Mouse (Mus musculus) heart, embryonic 11.5 days (tissue): ENCODE measurements at regions not wholly inside any gene's neighbourhood (a gene's known extent, or its start where the extent isn't known, plus 50 kb on each side); places are given as distances from the start of the nearest gene placed in this dataset.

Experiments
- ATAC-seq: fragments of 200-750 bp; cut with Nextera tagmentation; replicated peaks from 2 replicates; pipeline ENCODE4 v1.8.0; 2017; ENCODE audit warnings: moderate library complexity; ENCODE audit not compliant: insufficient number of reproducible peaks, low FRiP score, low TSS enrichment
- H3K27ac ChIP-seq: fragments of 300-500 bp; sonication (generic); 2 replicates; pipeline ENCODE4 v1.5.1; 2014; ENCODE audit warnings: mild to moderate bottlenecking, low read depth, low read length
- H3K27me3 ChIP-seq: fragments of 300-500 bp; sonication (generic); 2 replicates; pipeline ENCODE4 v1.6.1; 2014; ENCODE audit warnings: mild to moderate bottlenecking, low read length, mixed read lengths; ENCODE audit not compliant: control insufficient read depth, insufficient read depth
- H3K36me3 ChIP-seq: fragments of 300-500 bp; sonication (generic); 2 replicates; pipeline ENCODE4 v1.6.1; 2014; ENCODE audit warnings: mild to moderate bottlenecking, low read length, moderate library complexity, mixed read lengths; ENCODE audit not compliant: control insufficient read depth, insufficient read depth
- H3K4me1 ChIP-seq: fragments of 300-500 bp; sonication (generic); 2 replicates; pipeline ENCODE4 v1.6.1; 2014; ENCODE audit warnings: low read length; ENCODE audit not compliant: control insufficient read depth, insufficient read depth
- H3K4me2 ChIP-seq: fragments of 300-500 bp; sonication (generic); 2 replicates; pipeline ENCODE4 v1.6.1; 2014; ENCODE audit warnings: mild to moderate bottlenecking, moderate library complexity
- H3K4me3 ChIP-seq: fragments of 300-500 bp; sonication (generic); 2 replicates; pipeline ENCODE4 v1.5.1; 2014; ENCODE audit warnings: low read depth, low read length
- H3K9ac ChIP-seq: fragments of 300-500 bp; sonication (generic); 2 replicates; pipeline ENCODE4 v1.6.1; 2014; ENCODE audit warnings: mild to moderate bottlenecking, low read depth, low read length, moderate library complexity
- H3K9me3 ChIP-seq: fragments of 300-500 bp; sonication (generic); replicated peaks from 2 replicates; pipeline ENCODE4 v1.6.1; 2016; ENCODE audit warnings: low read length; ENCODE audit not compliant: control insufficient read depth
- WGBS: fragments of 180-500 bp; shearing (Covaris S2); extraction: QIAGEN DNeasy Blood & Tissue Kit; methylation state at CpG from one replicate; pipeline ENCODE4 v1.1.7; 2014; ENCODE audit not compliant: insufficient replicate concordance; 5-methylcytosine and 5-hydroxymethylcytosine counted together

- 85% methylated on average over 5 of the region's 5 CpGs for WGBS
- Histone ChIP-seq H3K4me3 (no peak overlapping the region), H3K27me3 (no peaks in the 10 kb centered on the region), H3K36me3 (no peaks in the 10 kb centered on the region), H3K9ac (no peak overlapping the region), H3K4me1 (no peaks in the 10 kb centered on the region), H3K9me3 (0 out of 2 replicates have a peak, but pooled peaks cover under 1% of the 10 kb centered on the region), H3K27ac (no peak overlapping the region), H3K4me2 (no peak overlapping the region)
- ATAC-seq: no peak
Measured at GRCm38 (mm10) chr13:84378553-84379332, 156.6 kb downstream of the Tmem161b start.

GRCm38 (mm10) chr13:84391554-84391953 is 169.5 kb downstream of the Tmem161b start:
- no peak overlapping the region for H3K9ac ChIP-seq
- H3K27ac ChIP-seq: no peak overlapping the region
- H3K4me1 ChIP-seq: no peaks in the 10 kb centered on the region
- H3K36me3 ChIP-seq: no peaks in the 10 kb centered on the region
- no peak overlapping the region for H3K4me3 ChIP-seq
- whole genome bisulfite sequencing: 74% methylated on average over 3 of the region's 3 CpGs
- no peak for ATAC-seq
- no peaks in the 10 kb centered on the region for H3K9me3 ChIP-seq
- no peaks in the 10 kb centered on the region for H3K27me3 ChIP-seq
- no peak overlapping the region for H3K4me2 ChIP-seq

- WGBS: 61% methylated on average over 7 of the region's 7 CpGs
- Histone ChIP-seq H3K4me1 (no peaks in the 10 kb centered on the region), H3K36me3 (no peaks in the 10 kb centered on the region), H3K27me3 (no peaks in the 10 kb centered on the region), H3K9ac (no peak overlapping the region), H3K4me3 (no peak overlapping the region), H3K4me2 (no peak overlapping the region), H3K27ac (no peak overlapping the region), H3K9me3 (no peaks in the 10 kb centered on the region)
- ATAC-seq: no peak
Measured at GRCm38 (mm10) chr13:84398476-84399344, 176.6 kb downstream of the Tmem161b start.

DNA sequence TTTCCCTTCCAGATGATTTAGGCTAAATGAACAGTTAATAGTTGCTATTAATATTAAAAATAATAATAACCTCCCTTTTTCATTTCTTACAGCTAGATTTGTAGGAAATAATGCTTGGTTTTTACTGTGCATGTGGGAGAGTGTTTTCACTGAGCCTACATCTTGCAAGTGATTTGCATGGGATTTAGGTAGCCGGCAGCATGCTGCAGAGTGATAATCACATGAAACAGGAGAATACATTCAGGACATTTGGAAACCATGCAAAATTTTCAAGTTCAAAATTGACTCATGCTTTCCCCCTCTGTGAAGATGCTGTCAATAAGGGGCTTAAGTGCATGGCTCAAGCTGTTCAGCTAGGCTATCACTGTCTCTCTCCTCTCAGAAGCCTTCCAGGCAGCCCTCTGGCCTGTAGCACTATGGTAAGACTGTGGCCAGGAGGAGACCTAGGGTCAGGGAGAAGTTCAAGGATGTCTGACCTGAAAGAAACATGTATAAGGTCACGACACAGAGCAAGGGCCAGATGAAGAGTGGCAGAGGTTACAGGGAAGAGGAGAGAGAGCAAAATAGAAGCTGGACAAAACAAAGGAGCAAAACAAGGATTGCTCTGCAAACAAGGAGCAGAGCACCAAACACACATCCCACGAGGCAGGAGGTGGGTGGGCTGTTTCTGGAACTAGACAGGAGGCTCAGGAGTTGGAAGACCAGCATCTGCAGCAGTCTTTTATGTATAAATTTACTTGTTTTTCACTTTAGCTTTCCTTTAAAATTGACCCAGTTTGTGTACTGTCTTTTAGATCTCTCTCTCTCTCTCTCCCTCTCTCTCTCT is 177.5 kb downstream of the Tmem161b start:
- Histone ChIP-seq H3K27ac (no peak overlapping the region), H3K4me3 (no peak overlapping the region), H3K4me1 (no peaks in the 10 kb centered on the region), H3K4me2 (no peak overlapping the region), H3K36me3 (no peaks in the 10 kb centered on the region), H3K9me3 (no peaks in the 10 kb centered on the region), H3K27me3 (no peaks in the 10 kb centered on the region), H3K9ac (no peak overlapping the region)
- 49% methylated on average over 3 of the region's 3 CpGs for WGBS
- ATAC-seq: no peak

- Histone ChIP-seq H3K9me3 (no peaks in the 10 kb centered on the region), H3K27me3 (no peaks in the 10 kb centered on the region), H3K36me3 (no peaks in the 10 kb centered on the region), H3K4me3 (no peak overlapping the region), H3K27ac (no peak overlapping the region), H3K4me2 (no peak overlapping the region), H3K4me1 (no peaks in the 10 kb centered on the region), H3K9ac (no peak overlapping the region)
- ATAC-seq: no peak
Measured at GRCm38 (mm10) chr13:84401006-84401405, 178.9 kb downstream of the Tmem161b start.

DNA sequence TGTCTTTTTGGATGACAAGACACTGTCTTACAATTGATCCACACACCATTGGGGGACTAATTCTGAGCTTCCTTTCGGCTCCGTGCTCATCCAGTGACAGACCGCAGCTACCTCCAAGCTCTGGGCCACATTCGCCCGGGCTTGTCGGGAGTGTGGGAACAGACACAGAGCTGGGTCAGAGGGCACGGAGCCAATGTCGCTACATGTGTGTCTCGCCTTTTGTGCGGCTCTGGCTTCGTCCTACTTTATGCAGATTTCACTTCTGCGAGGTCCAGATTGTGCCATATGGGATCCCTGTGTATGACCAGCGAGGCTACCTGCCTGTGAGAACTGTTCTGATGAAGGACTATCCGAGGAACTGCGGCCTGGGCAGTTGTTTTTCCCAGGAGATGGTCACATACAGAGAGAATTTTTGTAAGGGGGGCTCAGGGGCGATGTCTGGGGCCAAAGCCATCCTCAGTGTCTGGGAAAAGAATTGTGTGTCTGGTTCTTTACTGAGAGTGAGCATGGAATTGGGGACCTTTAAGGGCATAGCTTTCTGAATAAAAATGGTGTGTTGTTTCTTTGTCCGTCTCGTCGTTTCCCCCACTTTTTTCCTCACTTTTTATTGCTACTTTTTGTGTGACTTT is 182.6 kb downstream of the Tmem161b start:
- Histone ChIP-seq H3K36me3 (no peaks in the 10 kb centered on the region), H3K9ac (no peak overlapping the region), H3K4me3 (no peak overlapping the region), H3K9me3 (no peaks in the 10 kb centered on the region), H3K27me3 (no peaks in the 10 kb centered on the region), H3K27ac (no peak overlapping the region), H3K4me2 (no peak overlapping the region), H3K4me1 (no peaks in the 10 kb centered on the region)
- WGBS: 74% methylated on average over 19 of the region's 19 CpGs
- no peak for ATAC-seq

GRCm38 (mm10) chr13:84434444-84434843 is 212.3 kb downstream of the Tmem161b start:
- Histone ChIP-seq H3K4me1 (no peaks in the 10 kb centered on the region), H3K36me3 (no peaks in the 10 kb centered on the region), H3K9ac (no peak overlapping the region), H3K9me3 (no peaks in the 10 kb centered on the region), H3K4me2 (no peak overlapping the region), H3K27ac (no peak overlapping the region), H3K27me3 (no peaks in the 10 kb centered on the region), H3K4me3 (no peak overlapping the region)
- no peak for ATAC-seq
- 68% methylated on average over 2 of the region's 2 CpGs for WGBS
